Mouse (Mus musculus) left cerebral cortex, postnatal 10 days (tissue): Measurements from ENCODE around the gene Cdk6. TPM values are rescaled to one million over a fixed set of nuclear protein-coding genes. Genes with fewer than 3 reads are reported as not detected.
"Not testable (repeated sequence)": the region's sequence is repeated elsewhere in the genome, so short reads cannot be mapped to it uniquely, and the experiment has no call there.

Experiments
- DNase-seq, 2 experiments: peaks; one replicate each; pipeline ENCODE4 v3.0.0; 2021 to 2022; ENCODE audit warnings: low spot score in 2 of 2, mixed read lengths in 1 of 2; ENCODE audit errors: extremely low spot score in 1 of 2
- intact Hi-C: fragments of 180-260 bp; cut with DNase I; formaldehyde crosslinking; loops from one replicate; pipeline ENCODE4 v1.15.1; 2025
- total RNA-seq, 2 experiments: library from RNA; stranded (reverse); gene quantifications; 2 replicates each; pipeline ENCODE4 v1.2.3; 2021

Gene Cdk6
- total RNA-seq, 2 experiments from 2014 or later: 8.7 to 12.0 TPM

- intact Hi-C loops: no loop called here
- no peak for DNase-seq
These were observed 55.8 kb downstream of the Cdk6 start for GRCm38 (mm10) chr5:3396910-3397575.

DNA sequence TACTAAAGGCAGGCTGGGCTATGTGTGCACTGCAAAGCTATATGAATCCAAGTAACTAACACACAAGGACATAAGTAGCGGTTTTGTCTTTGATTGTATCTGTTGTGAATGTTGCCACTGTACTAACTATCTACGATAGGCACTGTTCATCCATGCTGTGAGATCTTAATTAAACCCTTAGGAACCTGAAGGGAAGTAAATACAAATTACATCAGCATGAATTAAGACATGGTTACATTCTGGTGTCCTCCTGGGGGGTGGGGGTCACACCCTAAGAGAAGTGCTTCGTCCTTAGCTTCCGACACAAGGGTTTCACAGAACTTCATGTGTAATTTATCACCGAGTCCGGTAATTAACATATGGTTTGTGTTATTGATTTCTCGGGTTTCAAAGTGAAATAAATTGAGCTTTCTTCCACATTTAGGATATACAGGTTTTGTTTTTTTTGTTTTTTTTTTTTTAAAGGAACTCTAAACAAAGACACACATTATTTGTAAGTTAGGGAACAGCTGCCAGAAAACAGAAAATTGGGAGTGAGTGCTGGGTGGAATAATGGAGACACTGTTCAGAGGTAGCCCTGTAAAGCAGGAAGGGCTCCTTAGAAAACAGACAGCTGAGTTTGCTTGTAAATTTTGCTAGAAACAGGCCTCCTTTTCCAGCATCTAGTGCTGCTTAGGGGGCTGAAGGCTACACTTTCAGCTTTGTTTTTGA lies 58.7 kb downstream of the Cdk6 start:
- intact Hi-C loops: no loop called here
- DNase-seq: no peak

- intact Hi-C loops: no loop called here
- no peak for DNase-seq
These were observed 63.8 kb downstream of the Cdk6 start for GRCm38 (mm10) chr5:3405102-3405501.

- intact Hi-C loops: no loop called here
- no peak for DNase-seq
These were observed 64.2 kb downstream of the Cdk6 start for GRCm38 (mm10) chr5:3405503-3405902.

- DNase-seq: no peak
- intact Hi-C loops: no loop called here
These were observed 66.6 kb downstream of the Cdk6 start for GRCm38 (mm10) chr5:3407926-3408325.

- intact Hi-C loops, DNase-seq: not testable (repeated sequence)
These were observed 76.9 kb downstream of the Cdk6 start for GRCm38 (mm10) chr5:3418183-3418582.

DNA sequence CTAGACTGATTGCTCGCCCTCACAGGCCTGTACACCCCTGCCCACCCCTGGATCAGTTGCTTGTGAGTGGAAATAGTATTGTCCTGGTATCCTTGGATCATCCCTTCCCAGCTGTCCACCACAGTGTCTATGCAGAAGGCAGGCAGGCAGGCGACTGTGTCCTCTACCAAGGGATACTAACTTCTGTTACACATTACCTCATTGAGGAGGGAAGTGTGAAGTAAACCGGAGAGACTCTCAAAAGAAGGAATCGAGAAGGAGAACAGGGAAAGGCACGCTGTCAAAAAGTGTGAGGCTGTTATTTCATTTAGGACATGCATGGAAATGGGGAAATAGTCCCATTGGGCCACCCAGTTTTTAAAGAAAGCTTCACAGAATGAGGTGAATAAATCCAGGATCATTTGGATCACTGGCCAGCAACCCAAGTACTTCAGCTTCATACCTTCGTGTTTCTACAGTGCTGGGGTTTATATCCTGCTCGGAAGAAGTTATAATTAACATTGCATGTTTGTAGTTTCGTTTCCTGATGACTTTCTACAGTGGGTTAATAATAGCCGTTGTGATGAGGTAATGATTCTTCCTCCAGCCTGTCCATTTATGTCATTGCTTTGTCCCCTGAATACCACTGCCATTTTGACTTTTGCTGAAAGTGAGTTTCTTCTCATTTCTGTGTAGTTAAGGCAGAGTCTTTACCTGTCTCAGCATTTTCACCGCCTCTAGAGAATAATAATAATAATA lies 79.0 kb downstream of the Cdk6 start:
- intact Hi-C loops: no loop called here
- DNase-seq: no peak

GRCm38 (mm10) chr5:3420832-3421228 lies 79.5 kb downstream of the Cdk6 start:
- intact Hi-C loops: no loop called here
- DNase-seq: no peak

- intact Hi-C loops, DNase-seq: not testable (repeated sequence)
These were observed 91.9 kb downstream of the Cdk6 start for GRCm38 (mm10) chr5:3433131-3433700.

DNA sequence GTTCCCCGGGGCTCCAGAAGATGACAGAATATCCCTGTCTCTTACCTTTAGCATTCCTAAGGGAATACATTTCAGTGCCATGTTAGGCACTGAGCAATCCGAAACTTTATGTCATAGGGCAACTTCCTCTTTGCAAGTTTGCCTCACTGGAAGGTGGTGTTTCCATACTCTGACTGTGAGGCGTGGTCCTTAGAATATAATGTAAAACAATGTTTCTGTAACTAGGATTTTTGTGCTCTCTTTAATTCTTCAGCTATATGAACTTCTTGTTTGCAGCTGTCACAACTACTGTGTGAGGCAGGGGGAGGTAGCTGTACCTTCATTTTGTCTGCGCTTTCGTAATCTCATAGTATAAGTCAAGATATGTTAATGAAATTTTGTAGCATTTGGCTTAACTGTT lies 92.8 kb downstream of the Cdk6 start:
- intact Hi-C loops: not testable (repeated sequence)

GRCm38 (mm10) chr5:3438453-3439003 lies 97.2 kb downstream of the Cdk6 start:
- intact Hi-C loops: not testable (repeated sequence)

More for the DNA sequence above, 92.8 kb downstream of the Cdk6 start:
- not testable (repeated sequence) for DNase-seq

DNA sequence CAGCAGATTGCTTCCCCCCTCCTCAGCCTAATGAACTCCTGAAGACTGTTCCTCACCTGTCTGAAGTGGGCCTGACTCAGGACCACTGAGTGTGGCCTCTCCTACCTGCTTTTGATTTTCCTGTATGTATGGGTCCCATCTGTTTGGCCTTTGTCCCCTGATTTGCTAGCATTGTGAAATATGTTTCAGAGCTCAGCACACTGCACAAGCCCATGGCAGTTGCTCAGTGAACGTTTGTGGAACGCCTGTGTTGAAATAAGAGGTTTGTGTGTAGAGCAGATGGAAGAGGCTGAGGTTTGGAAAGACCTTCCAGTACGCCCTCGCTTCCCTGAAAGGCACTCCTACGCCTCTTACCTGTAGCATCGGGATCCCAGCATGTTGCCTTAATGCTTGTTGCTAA lies 98.1 kb downstream of the Cdk6 start:
- DNase-seq, intact Hi-C loops: not testable (repeated sequence)

More at GRCm38 (mm10) chr5:3438453-3439003, 97.2 kb downstream of the Cdk6 start:
- DNase-seq: not testable (repeated sequence)

DNA sequence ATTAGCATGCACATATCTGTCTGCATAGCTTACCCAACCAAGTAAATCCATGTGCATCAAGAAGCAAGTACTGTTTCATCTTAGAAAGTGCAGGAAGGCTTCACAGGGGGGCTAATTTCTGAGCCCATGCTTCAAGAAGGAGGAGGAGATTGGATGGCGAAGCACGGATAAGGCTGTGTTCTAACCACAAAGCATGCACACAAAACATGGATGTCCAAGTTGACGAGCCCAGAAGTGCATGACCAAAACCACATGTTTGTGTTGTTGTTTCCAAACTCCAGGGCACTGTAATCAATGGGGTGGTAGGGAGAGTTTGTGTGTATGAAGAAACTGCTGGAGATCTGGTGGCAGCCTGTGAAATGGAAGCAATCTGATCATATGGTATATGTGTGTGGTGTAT lies 101.2 kb downstream of the Cdk6 start:
- DNase-seq, intact Hi-C loops: not testable (repeated sequence)

DNA sequence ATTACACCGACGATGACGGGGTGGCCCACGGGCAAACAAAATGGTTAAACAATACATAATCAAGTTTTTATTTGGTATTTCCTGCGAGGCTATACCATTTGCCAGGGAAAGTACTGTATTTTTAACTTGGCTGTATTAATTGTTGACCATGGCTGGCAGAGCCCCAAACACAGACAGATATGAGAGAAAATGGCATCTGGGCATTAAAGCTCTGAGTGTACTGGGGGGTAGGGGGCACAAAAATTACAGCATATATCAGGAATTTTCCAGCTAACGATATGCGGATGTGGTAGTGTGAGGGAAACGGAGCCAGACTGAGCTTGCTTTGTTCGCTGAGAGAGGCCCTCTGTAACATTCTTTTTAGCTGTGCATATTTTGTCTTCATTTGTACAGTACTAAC lies 109.9 kb downstream of the Cdk6 start:
- DNase-seq, intact Hi-C loops: not testable (repeated sequence)

GRCm38 (mm10) chr5:3453946-3454345 lies 112.7 kb downstream of the Cdk6 start:
- intact Hi-C loops, DNase-seq: not testable (repeated sequence)

GRCm38 (mm10) chr5:3460907-3461306 lies 119.6 kb downstream of the Cdk6 start:
- no peak for DNase-seq
- intact Hi-C loops: no loop called here

- intact Hi-C loops: no loop called here
- DNase-seq: no peak
These were observed 120.1 kb downstream of the Cdk6 start for GRCm38 (mm10) chr5:3461401-3461800.

DNA sequence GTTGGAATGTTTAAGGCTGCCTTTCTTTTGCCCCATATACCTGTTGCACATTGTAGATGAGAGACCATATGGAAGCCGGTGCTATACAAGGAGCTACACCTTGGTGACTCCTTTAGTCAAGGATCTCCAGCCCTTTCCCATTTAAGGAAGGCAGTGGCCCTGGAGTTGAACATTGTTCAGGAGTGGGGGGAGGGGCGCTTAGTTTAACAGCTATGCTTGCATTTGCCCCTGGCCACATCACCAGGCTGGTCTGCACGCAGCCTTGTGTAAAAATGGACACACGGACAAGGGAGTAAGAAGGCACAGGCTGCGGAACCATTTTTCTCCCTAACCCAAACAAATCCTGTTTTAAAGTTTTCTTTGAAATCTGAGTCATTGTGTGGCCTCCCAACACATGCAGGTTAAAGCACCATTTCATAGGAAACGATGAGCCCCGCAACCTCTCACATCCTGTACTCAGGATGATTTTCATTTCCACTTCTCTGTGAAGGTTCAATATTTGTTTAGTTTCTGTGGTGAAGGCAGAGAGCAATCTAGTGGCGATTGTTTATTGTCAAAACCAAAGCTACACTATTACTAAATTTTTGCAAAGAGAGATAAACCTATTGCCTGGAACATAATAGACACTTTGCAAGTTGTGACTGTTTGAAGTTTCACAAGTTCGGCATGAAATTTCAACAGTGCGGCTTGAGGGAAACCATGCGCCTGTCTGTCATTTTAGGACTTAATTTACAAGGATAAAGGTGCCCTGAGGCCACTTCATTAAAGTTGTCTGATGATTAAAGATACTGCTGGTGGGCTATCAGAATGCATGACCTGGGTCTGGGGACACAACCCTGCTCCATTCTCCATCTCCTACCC lies 121.8 kb downstream of the Cdk6 start:
- DNase-seq: no peak
- intact Hi-C loops: no loop called here
